Mouse (Mus musculus) liver, postnatal 0 days (tissue): ENCODE measurements around the gene Zan.

Experiments
- CTCF ChIP-seq: sonication (generic); IDR thresholded peaks from 2 replicates; pipeline ENCODE4 v1.5.1; 2016; ENCODE audit warnings: antibody characterized with exemption, low read depth
- EP300 ChIP-seq: IDR thresholded peaks from 2 replicates; pipeline ENCODE4 v1.6.1; 2016; ENCODE audit warnings: antibody characterized with exemption, low read depth, mild to moderate bottlenecking

DNA sequence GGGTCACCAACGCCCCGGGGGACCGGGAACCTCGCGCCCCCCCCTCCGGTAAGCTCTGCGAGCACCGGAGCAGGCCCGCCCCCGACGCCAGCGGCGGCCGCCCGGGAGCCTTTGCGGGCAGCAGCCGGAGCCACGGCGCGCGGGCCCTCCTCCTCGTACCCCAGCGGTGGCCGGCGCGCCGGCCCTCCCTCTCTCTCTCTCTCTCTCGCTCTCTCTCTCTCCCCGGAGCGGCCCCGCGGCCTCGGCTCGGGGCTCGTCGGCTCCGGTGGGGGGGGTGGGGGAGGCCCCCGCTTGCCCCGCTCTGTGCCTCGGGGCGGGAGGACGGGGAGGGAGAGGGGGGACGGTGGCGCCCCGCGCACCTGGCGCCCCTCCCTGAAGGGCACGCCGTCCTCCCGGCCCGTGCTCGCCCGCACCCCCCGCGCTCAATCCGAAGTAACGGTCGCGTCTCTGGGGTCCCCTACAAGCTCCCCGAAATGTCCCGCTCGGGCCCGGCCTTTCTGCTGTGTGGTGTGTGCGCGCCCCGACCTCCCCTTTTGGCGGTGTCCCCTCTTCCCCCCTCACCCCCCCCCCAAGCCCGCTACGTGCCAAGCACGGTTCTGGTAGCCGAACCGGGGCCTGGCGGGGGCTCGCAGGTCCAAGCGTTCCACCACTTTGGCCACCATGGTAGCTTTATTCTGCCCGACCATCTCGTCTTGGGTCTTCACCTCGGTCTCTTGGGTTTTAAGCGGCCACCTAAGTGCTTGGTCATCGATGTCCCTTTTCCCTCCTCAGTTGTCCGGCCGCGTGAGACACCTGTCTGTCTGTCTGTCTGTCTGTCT lies 33.9 kb upstream of the Zan start:
- TF ChIP-seq CTCF (no peak), EP300 (no peak)
